Mouse (Mus musculus): ENCODE measurements around the gene Mical3.

Gene Mical3

GRCm38 (mm10) chr6:121109998-121110603 is 20.7 kb downstream of the Mical3 start:
- DNase-seq (ENCODE audit: low read depth, low spot score) = peak; percentile 92

DNA sequence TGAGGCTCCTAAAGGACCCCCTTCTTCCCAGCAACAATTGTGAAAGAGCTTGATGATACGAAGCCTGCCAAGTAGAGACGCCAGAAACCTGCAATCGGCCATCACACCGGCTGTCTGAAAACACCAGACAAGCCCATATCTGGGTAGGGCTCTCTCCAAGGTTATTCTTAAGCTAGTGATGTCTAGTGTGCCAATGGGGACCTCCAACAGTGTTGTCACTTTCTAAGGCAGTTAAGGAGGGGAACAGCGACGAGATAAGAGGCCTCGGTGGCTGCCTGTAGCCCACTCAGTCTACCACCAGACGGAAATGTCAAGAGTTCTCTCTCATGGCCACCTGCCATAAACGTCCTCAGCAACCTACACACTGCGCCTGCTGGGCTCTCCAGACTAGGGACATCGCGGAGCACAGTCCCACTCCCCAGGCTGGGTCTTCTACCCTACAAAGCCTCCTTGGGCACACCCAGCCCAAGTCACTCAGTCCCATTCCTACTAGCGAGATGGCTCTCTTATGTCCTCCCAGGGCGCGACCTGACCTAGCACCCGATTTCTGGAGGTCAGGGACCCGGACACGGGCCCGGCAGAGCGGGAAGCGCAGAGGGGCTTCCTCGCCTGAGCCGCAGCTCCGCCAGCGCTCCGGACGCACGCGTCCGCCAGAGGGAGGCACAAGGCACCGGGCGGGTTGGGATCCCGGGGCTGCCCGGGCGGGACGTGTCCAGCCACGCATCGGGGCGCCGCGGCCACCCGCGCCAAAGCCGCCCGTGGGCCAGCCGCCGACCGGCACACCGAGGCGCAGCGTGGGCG is 21.4 kb downstream of the Mical3 start:
- no peak for DNase-seq (ENCODE audit: low read depth, low spot score)

DNA sequence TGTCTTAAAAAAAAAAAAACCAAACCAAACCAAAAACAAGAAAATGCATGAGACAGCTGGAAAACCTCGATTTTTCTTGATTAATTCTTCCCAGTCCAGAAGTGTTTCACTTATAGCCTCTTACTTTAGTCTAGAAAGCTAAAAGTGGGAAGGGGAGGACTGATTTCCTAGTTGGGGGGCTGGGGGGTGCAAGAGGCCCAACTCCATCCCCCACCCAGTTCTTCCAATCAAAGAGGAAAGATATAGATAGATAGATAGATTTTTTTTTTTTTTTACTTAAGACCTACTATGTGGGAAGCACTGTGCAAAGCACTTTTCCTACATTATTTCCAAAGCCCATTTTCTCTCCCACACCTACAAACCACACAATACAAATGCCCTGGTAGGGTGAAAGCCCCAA is 22.7 kb downstream of the Mical3 start:
- no peak for DNase-seq (ENCODE audit: low read depth, low spot score)

DNA sequence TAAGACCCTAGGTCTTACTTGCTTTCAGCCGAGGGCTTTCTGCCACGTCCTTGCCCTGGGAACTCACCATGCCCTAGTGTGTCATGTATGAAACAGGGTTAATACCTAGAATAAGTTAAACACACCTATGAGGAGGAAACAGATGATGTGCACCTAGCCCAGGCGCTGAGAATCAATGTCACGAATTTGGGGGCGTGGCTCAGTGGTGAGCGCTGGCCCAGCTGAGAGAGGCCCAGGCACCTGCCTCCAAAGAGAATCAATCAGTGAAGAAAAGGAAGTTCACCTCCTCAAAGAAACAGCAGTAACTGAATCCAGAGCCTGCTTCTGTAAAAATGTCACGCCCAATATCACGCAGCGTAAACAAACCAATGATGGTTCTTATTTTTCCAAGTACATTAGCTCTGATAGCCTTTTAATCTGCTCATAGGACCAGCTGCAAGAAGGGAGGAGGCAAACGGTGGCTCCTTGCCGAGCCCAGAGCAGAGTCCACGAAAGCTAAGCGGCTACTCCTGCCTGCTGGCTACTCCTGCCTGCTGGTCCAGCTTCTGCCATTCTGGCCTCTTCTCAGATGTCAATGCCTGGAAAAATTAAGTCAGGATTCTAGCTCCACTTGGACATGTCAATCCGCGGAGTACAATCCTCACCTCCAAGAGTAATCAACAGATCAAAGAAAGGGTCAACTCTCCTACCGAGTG is 23.9 kb downstream of the Mical3 start:
- no peak for DNase-seq (ENCODE audit: low read depth, low spot score)

DNA sequence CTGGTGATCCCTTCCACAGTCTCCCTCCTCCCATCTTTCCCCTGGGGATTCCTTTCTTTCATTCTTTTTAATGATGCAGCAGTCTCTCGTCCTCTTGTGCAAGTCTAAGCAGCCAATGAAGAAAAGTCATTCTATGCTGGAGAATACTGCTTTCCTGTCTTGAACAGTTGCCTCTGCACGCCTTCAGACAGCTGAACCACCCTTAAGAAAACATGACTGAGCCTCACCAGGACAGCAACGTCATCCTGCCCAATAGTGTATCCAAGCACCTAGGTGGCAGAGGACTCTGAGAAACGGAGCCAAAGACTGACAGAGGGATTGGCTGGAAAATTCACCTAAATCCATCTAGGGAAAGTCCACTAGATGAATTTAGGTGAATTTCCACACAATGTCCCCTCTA is 25.1 kb downstream of the Mical3 start:
- no peak for DNase-seq (ENCODE audit: low read depth, low spot score)

DNA sequence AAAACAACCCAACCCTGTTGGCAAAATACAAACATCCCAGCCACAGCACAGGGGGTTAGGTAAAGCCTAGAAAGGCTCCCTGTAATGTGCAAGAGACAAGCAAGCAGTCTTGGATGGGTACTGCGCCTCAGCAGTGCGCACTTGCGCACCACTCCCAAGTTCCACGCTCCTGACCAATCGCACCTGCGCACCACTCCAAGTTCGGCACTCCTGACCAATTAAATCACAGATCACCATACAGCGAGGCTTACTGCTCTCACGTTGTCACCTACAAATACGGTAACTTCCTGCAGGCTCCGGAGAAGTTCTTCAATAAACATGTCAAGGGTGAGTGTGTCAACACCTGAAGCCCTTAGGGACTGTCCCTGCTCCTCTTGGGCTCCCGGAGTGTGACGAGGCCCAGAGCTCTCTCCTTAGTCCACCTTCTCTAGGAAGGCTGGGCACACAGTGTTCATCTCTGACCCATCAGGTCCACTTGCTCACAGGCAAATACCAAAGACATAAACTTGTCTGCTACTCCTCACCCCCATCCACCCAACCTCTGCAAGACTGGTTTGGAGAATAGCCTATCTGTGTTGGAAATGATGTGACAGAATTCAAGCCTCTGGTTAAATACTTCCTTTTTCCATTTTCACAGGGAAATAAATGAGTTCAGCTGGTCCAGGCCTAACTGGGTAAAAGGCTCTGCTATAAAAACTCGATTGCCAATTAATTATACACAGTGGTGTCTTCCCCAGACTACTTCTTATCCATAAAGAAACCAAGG is 27.2 kb downstream of the Mical3 start:
- no peak for DNase-seq (ENCODE audit: low read depth, low spot score)

DNA sequence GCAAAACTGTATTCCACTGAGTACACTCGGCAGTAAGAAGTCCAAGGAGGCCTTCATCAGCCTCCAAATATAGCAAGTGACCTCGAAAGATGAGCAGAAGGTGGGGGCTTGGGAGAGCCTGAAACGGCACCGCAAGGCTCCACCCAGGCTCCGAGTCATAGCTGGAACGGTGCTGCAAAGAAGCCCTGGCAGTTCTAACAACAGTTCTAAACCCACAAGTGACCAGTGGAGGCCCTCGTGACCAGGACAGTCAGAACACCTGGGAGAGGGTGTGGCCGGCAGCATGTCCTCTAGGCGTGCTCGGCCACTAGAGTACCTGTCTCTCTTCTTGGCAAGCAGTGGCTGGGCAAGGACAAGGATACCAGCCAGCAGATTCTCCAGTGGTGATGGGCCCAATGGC is 27.9 kb downstream of the Mical3 start:
- no peak for DNase-seq (ENCODE audit: low read depth, low spot score)

DNA sequence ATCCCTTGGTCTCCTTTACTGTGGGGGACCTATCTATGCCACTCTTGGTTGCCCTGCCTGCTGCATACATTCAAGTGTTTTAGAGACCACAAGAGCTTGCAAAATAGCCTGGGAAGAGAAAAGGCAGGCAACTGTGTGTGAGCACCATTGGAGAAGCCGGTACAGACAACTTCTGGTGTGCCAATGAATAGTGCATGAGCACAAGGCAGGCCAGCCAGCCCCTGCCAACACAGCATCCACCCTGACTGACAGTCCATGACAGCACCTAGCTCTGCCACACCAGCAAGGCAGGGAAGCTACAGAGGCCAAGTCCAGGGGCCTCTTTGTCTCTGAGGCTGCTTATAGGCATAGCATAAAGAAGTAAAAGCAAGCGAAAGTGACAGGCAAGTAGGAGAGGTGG is 28.7 kb downstream of the Mical3 start:
- no peak for DNase-seq (ENCODE audit: low read depth, low spot score)

DNA sequence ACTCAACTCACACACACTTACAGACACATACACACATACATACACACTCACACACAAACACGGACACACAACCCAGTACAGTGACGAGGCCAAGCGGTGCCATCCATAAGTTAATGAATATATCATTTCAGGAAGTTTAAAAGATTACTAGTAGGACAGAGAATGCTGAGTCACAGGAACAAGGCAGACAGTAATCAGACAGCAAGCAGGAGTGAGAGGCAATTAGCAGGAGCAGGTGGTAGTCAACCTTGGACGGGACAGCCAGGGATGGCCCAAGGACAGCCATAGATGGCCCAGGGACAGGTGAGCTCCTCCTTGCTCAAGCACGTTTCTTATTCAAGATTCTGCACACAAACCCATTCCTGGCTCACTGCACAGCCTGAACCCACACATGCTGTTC is 29.6 kb downstream of the Mical3 start:
- no peak for DNase-seq (ENCODE audit: low read depth, low spot score)

DNA sequence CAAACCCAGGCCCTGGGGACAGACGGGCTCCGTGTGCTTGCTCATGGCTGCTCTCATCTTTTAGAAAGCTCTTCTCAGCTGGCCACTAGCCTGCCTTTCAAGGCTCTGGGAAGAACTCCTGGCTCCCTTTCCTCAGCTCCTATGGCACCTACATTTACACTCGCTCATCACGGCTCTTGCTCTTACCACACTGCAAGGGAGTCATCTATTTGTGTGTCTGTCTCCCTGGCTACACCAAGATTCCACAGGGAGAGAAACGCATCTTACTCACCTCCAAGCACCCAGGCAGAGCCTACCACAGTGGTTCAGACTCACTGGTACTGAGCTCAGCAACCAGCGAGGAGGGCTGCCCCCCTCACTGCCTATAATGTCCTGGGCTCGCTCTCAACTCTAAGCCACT is 31.0 kb downstream of the Mical3 start:
- DNase-seq (ENCODE audit: low read depth, low spot score) = no peak

GRCm38 (mm10) chr6:121099228-121099608 is 31.6 kb downstream of the Mical3 start:
- no peak for DNase-seq (ENCODE audit: low read depth, low spot score)

DNA sequence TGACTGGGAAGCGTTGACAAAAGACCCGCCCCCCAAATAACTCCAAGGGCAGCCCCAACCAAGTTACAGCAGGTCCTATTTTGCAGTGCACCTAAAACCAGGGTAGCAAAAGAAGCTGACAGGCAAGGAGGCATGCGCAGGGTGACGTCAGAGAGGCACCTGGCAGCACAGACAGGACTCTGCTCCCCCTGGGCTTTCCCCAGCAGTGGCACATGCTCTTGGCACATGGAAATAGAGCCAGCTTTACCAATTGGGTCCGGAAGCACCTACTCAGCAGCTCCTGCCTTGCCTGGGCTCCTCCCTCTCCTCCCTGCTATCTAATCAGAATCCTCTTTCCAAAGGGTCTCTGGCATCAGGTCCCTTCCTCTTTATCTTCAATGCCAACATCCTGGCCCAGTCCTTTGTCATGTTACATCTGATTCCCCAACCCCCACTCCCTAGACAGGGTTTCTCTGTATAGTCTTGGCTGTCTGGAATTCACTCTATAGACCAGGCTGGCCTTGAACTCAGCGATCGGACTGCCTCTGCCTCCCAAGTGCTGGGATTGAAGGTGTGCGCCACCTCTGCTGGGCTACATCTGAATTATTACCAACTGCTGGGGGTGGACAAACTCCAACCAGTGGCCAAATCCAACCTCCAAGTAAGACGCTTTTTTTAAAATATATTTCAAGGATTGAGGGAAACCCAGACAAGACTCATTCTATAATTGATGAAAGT is 32.1 kb downstream of the Mical3 start:
- no peak for DNase-seq (ENCODE audit: low read depth, low spot score)

DNA sequence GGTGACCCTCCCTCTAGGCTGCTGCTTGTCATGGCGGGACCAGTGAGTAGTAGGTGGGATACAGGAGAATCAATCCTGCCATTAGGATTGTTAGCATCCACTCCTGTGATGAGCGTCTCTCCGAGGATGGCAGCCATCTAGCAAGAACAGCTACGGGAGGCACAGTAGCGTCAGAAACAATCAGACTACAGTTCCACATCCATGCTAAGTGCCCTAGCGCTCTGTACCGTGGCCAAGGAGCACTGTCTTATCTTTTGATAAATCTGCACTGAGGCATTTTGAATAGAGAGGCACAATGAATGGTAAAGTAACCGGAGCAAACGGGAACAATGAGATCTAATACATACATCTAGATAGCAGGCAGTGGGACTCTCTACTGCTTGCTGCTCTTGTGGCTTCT is 32.7 kb downstream of the Mical3 start:
- no peak for DNase-seq (ENCODE audit: low read depth, low spot score)

- no peak for DNase-seq (ENCODE audit: low read depth, low spot score)
Measured at GRCm38 (mm10) chr6:121096862-121097261, 33.9 kb downstream of the Mical3 start.

- DNase-seq (ENCODE audit: low read depth, low spot score) = no peak
Measured at GRCm38 (mm10) chr6:121096390-121096789, 34.4 kb downstream of the Mical3 start.

GRCm38 (mm10) chr6:121093662-121094408 is 37.0 kb downstream of the Mical3 start:
- DNase-seq (ENCODE audit: low read depth, low spot score) = no peak

- DNase-seq (ENCODE audit: low read depth, low spot score) = no peak
Measured at GRCm38 (mm10) chr6:121090786-121091185, 40.0 kb downstream of the Mical3 start.

GRCm38 (mm10) chr6:121087586-121088245 is 43.1 kb downstream of the Mical3 start:
- DNase-seq (ENCODE audit: low read depth, low spot score) = no peak

GRCm38 (mm10) chr6:121087127-121087526 is 43.7 kb downstream of the Mical3 start:
- DNase-seq (ENCODE audit: low read depth, low spot score) = no peak

- no peak for DNase-seq (ENCODE audit: low read depth, low spot score)
Measured at GRCm38 (mm10) chr6:121086226-121086625, 44.6 kb downstream of the Mical3 start.

All from retina, adult 2 months (tissue).